Mouse (Mus musculus): ENCODE data around the gene Cideb.

Cideb gene

GRCm38 (mm10) chr14:55758363-55758784 lies at the start of gene Cideb:
Cideb (minus strand) TSS chr14:55758458.
- peak; percentile 90 for DNase-seq

GRCm38 (mm10) chr14:55795380-55796163 lies 37.3 kb upstream of the Cideb start:
- DNase-seq, result peak; percentile 97

- peak; percentile 91 for DNase-seq
These were observed 35.7 kb upstream of the Cideb start for GRCm38 (mm10) chr14:55793946-55794345.

GRCm38 (mm10) chr14:55793461-55793860 lies 35.2 kb upstream of the Cideb start:
- DNase-seq, result no peak

GRCm38 (mm10) chr14:55788256-55789050 lies 30.2 kb upstream of the Cideb start, which contains the start of gene Ripk3:
Ripk3 (minus strand) TSS chr14:55788865.
- DNase-seq, result peak; percentile 97

GRCm38 (mm10) chr14:55787731-55788130 lies 29.5 kb upstream of the Cideb start:
- DNase-seq, result peak; percentile 83

GRCm38 (mm10) chr14:55785195-55785594 lies 26.9 kb upstream of the Cideb start:
- peak; percentile 87 for DNase-seq

- peak; percentile 97 for DNase-seq
These were observed 25.6 kb upstream of the Cideb start, which contains the start of gene Adcy4 for GRCm38 (mm10) chr14:55783958-55784235. Adcy4 (minus strand) TSS chr14:55784095.

- DNase-seq, result peak; percentile 97
These were observed 25.1 kb upstream of the Cideb start for GRCm38 (mm10) chr14:55783171-55783957.

- peak; percentile 93 for DNase-seq
These were observed 24.2 kb upstream of the Cideb start for GRCm38 (mm10) chr14:55782361-55782960.

- peak; percentile 97 for DNase-seq
These were observed 23.1 kb upstream of the Cideb start for GRCm38 (mm10) chr14:55781310-55781709.

- DNase-seq, result peak; percentile 92
These were observed 22.5 kb upstream of the Cideb start for GRCm38 (mm10) chr14:55780736-55781135.

GRCm38 (mm10) chr14:55779656-55780055 lies 21.4 kb upstream of the Cideb start:
- peak; percentile 90 for DNase-seq

- peak; percentile 86 for DNase-seq
These were observed 20.4 kb upstream of the Cideb start for GRCm38 (mm10) chr14:55778686-55779085.

- DNase-seq, result peak; percentile 87
These were observed 19.5 kb upstream of the Cideb start for GRCm38 (mm10) chr14:55777806-55778205.

- peak; percentile 80 for DNase-seq
These were observed 18.9 kb upstream of the Cideb start for GRCm38 (mm10) chr14:55777176-55777575.

- peak; percentile 92 for DNase-seq
These were observed 18.5 kb upstream of the Cideb start for GRCm38 (mm10) chr14:55776711-55777110.

- no peak for DNase-seq
These were observed 10.9 kb upstream of the Cideb start for GRCm38 (mm10) chr14:55769087-55769703.

GRCm38 (mm10) chr14:55768555-55768954 lies 10.3 kb upstream of the Cideb start:
- no peak for DNase-seq

GRCm38 (mm10) chr14:55767519-55768414 lies 9.5 kb upstream of the Cideb start:
- DNase-seq, result peak; percentile 93

GRCm38 (mm10) chr14:55765696-55766095 lies 7.4 kb upstream of the Cideb start, which contains the start of gene Ltb4r1:
Ltb4r1 (plus strand) TSS chr14:55765962.
- no peak for DNase-seq

All from heart, adult 11 months (tissue).